Mouse (Mus musculus): ENCODE data around the gene Ugt1a6b. TPM values are rescaled to one million over a fixed set of nuclear protein-coding genes. Genes with fewer than 3 reads are reported as not detected.
"Not testable (repeated sequence)": the region's sequence is repeated elsewhere in the genome, so short reads cannot be mapped to it uniquely, and the experiment has no call there.

Gene Ugt1a6b
- polyA plus RNA-seq (2015; fragmentation: Nextera tagmentation; extraction: Ambion mirVana) = 0.15 TPM in 1 of 2 replicates, not detected in the other

GRCm38 (mm10) chr1:88103019-88103418 is at the start of gene Ugt1a6b:
TSS of gene Ugt1a6b (plus strand) at chr1:88103252.
- not testable (repeated sequence) for H3K4me1 ChIP-seq (replicated peaks); H3K9me3 ChIP-seq (replicated peaks); H3K27ac ChIP-seq; H3K4me2 ChIP-seq; H3K4me3 ChIP-seq; H3K27me3 ChIP-seq; H3K9ac ChIP-seq; ATAC-seq (replicated peaks; ENCODE audit: insufficient number of reproducible peaks, insufficient read depth, low FRiP score, low read depth); H3K36me3 ChIP-seq
- 58% methylated on average over 3 of the region's 3 CpGs for WGBS

- no peak for ATAC-seq (replicated peaks; ENCODE audit: insufficient number of reproducible peaks, insufficient read depth, low FRiP score, low read depth)
- Histone ChIP-seq H3K36me3 (no peaks in the 10 kb centered on the region), H3K27ac (no peak within 1 kb of the TSS), H3K9ac (no peak within 1 kb of the TSS), H3K4me2 (no peak within 1 kb of the TSS), H3K4me1 (replicated peaks) (no peaks in the 10 kb centered on the region), H3K4me3 (no peak within 1 kb of the TSS), H3K9me3 (replicated peaks) (no peaks in the 10 kb centered on the region), H3K27me3 (no peaks in the 10 kb centered on the region)
- 83% methylated on average over 1 of the region's 1 CpGs for WGBS
Observed at GRCm38 (mm10) chr1:88055088-88055487, 48.0 kb upstream of the Ugt1a6b start, which contains the start of gene Ugt1a10. TSS of gene Ugt1a10 (plus strand) at chr1:88055388.

DNA sequence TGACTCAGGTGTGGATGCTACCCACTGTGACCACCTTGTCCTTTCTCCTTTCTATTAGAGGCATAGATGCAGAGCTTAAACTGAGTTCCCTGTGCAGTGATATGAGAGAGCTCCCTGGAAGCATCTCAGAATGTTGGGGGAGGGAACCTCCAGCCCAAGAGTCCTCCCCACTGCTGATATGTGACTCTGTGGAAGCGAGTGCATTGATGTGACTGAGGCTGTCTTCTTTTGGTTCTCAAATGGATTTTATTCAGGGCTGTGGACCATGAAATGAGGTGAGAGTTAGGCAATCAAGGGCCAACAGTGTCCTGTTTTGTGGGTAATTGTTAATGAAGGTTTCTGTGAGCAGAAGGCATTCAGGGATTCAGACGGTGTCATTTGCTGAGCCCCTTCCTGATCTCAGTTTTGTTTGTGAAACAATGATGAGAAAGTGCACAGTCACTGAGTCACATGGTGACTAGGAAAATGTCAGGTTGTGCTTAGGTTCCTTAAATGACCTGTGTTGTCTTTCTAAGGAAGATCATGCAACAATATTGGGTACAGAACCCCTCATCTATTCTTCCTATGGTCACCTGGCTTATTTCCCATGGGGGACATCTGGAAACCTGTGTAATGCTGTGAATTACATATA is 36.5 kb upstream of the Ugt1a6b start:
- H3K27ac ChIP-seq; ATAC-seq (replicated peaks; ENCODE audit: insufficient number of reproducible peaks, insufficient read depth, low FRiP score, low read depth); H3K27me3 ChIP-seq; H3K4me2 ChIP-seq; H3K4me3 ChIP-seq; H3K9me3 ChIP-seq (replicated peaks); H3K4me1 ChIP-seq (replicated peaks); H3K9ac ChIP-seq; H3K36me3 ChIP-seq: not testable (repeated sequence)
- 71% methylated on average over 1 of the region's 2 CpGs for WGBS

DNA sequence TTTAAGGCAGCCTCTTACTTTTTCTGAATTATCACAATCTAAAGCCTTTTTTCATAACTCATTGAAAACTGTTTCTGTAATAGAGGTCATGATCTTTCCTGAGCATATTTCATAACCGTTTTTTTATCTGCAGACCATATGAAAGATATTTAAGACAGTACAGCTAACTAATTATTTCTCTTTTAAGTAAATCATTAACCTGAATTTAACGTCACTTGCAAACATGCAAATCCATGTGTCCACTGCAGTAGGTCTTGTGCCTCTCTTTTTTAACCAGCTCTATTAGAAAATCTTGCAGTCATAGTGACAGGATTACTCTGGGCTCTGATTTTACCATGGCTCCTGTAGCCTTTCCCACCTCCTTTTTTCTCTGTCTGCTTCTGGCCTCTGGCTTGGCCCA is 32.6 kb upstream of the Ugt1a6b start, which contains the start of gene Ugt1a9:
Gene Ugt1a9, plus strand, starts transcription at position 306 of the 400 bp plus-strand sequence.
- Histone ChIP-seq H3K36me3 (no peaks in the 10 kb centered on the region), H3K9me3 (replicated peaks) (no peaks in the 10 kb centered on the region), H3K9ac (no peak within 1 kb of the TSS), H3K4me2 (no peak within 1 kb of the TSS), H3K27me3 (no peaks in the 10 kb centered on the region), H3K4me1 (replicated peaks) (no peaks in the 10 kb centered on the region), H3K4me3 (no peak within 1 kb of the TSS), H3K27ac (no peak within 1 kb of the TSS)
- no peak for ATAC-seq (replicated peaks; ENCODE audit: insufficient number of reproducible peaks, insufficient read depth, low FRiP score, low read depth)
- 73% methylated on average over 2 of the region's 2 CpGs for WGBS

DNA sequence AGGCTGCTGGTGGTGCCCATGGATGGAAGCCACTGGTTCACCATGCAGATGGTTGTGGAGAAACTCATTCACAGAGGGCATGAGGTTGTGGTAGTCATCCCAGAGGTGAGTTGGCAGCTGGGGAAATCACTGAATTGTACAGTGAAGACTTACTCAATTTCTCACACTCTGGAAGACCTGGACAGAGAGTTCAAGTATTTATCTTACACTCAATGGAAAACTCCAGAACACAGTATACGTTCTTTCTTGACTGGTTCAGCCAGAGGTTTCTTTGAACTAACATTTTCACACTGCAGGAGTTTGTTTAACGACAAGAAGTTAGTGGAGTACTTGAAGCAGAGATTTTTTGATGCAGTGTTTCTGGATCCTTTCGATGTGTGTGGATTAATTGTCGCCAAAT is 32.1 kb upstream of the Ugt1a6b start:
- H3K9me3 ChIP-seq (replicated peaks) = no peaks in the 10 kb centered on the region
- ATAC-seq (replicated peaks; ENCODE audit: insufficient number of reproducible peaks, insufficient read depth, low FRiP score, low read depth) = no peak
- no peak overlapping the region for H3K27ac ChIP-seq
- H3K36me3 ChIP-seq = no peaks in the 10 kb centered on the region
- H3K4me1 ChIP-seq (replicated peaks) = no peaks in the 10 kb centered on the region
- H3K27me3 ChIP-seq = no peaks in the 10 kb centered on the region
- no peak overlapping the region for H3K4me3 ChIP-seq
- WGBS = 74% methylated on average over 4 of the region's 4 CpGs
- no peak overlapping the region for H3K9ac ChIP-seq
- H3K4me2 ChIP-seq = no peak overlapping the region

- Histone ChIP-seq H3K4me1 (replicated peaks) (no peaks in the 10 kb centered on the region), H3K27me3 (no peaks in the 10 kb centered on the region), H3K9ac (no peak overlapping the region), H3K36me3 (no peaks in the 10 kb centered on the region), H3K9me3 (replicated peaks) (no peaks in the 10 kb centered on the region), H3K27ac (no peak overlapping the region), H3K4me2 (no peak overlapping the region), H3K4me3 (no peak overlapping the region)
- ATAC-seq (replicated peaks; ENCODE audit: insufficient number of reproducible peaks, insufficient read depth, low FRiP score, low read depth) = no peak
- 80% methylated on average over 2 of the region's 2 CpGs for WGBS
Observed at GRCm38 (mm10) chr1:88074471-88074870, 28.6 kb upstream of the Ugt1a6b start.

DNA sequence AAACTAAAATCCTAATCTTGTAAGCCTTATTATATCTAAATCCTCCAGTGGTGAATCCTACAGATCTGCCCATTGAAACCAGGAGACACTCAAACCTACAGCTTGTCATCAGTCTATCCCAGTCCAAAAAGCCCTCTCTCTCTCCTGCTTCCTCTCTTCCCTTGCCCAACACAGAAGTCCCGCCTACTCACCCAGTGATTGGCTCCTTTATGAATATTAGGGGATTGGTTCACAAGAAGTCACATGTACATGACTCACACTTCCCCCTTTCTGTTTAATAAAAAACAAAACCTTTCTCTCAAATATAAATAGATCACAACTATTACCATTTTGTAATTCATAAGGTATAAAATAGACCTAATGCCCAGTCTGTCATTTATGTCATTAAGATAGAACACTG is 25.9 kb upstream of the Ugt1a6b start:
- H3K4me2 ChIP-seq = no peak overlapping the region
- H3K27me3 ChIP-seq = no peaks in the 10 kb centered on the region
- H3K9me3 ChIP-seq (replicated peaks) = no peaks in the 10 kb centered on the region
- 76% methylated on average over 1 of the region's 1 CpGs for WGBS
- no peak overlapping the region for H3K27ac ChIP-seq
- H3K36me3 ChIP-seq = no peaks in the 10 kb centered on the region
- ATAC-seq (replicated peaks; ENCODE audit: insufficient number of reproducible peaks, insufficient read depth, low FRiP score, low read depth) = no peak
- H3K9ac ChIP-seq = no peak overlapping the region
- no peaks in the 10 kb centered on the region for H3K4me1 ChIP-seq (replicated peaks)
- no peak overlapping the region for H3K4me3 ChIP-seq

DNA sequence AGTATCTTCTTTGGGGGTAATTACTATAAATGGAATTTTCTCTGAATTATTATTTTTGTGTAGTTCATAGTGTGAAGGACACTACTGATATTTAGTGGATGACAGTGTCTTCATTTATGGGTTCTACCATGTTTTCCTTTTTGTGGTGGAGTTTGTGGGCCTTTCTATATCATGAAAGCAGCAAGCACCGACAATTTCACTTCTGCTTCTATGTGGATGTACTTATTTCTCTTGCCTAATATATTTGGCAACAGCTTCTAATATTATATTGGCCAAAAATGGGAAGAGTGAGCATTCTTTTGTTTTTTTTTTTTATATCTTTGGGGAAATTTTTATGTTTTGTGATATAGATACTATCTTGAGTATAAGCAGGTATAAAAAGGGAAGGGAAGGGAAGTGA is 21.4 kb upstream of the Ugt1a6b start:
- Histone ChIP-seq H3K27ac (no peak overlapping the region), H3K27me3 (no peaks in the 10 kb centered on the region), H3K36me3 (no peaks in the 10 kb centered on the region), H3K4me2 (no peak overlapping the region), H3K9me3 (replicated peaks) (no peaks in the 10 kb centered on the region), H3K4me3 (no peak overlapping the region), H3K9ac (no peak overlapping the region), H3K4me1 (replicated peaks) (no peaks in the 10 kb centered on the region)
- ATAC-seq (replicated peaks; ENCODE audit: insufficient number of reproducible peaks, insufficient read depth, low FRiP score, low read depth) = no peak
- 84% methylated on average over 1 of the region's 1 CpGs for WGBS

DNA sequence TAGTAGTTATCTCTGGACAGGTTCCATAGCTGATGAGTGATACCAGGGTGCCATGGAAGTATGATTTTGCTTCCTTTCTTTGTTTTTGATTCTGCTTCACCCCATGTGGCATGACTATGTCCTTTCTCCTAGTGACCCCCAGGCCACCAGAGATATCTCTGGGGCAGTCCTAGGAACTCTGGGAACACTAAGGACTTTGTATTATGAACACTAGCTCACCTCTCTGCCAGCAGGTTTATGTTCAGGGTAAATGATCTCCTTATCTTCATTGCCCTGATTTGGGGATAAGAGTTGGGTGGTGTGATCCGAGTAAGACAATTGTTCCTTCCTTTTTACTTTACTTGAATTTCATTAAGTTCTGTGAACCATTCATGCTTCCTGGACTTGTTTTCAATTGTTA is 16.9 kb upstream of the Ugt1a6b start:
- H3K36me3 ChIP-seq = no peaks in the 10 kb centered on the region
- H3K9ac ChIP-seq = no peak overlapping the region
- no peak for ATAC-seq (replicated peaks; ENCODE audit: insufficient number of reproducible peaks, insufficient read depth, low FRiP score, low read depth)
- H3K4me3 ChIP-seq = no peak overlapping the region
- no peaks in the 10 kb centered on the region for H3K4me1 ChIP-seq (replicated peaks)
- WGBS = 47% methylated on average over 1 of the region's 1 CpGs
- no peak overlapping the region for H3K27ac ChIP-seq
- no peak overlapping the region for H3K4me2 ChIP-seq
- H3K9me3 ChIP-seq (replicated peaks) = no peaks in the 10 kb centered on the region
- no peaks in the 10 kb centered on the region for H3K27me3 ChIP-seq

- H3K27ac ChIP-seq = no peak within 1 kb of the TSS
- H3K9me3 ChIP-seq (replicated peaks) = no peaks in the 10 kb centered on the region
- 55% methylated on average over 3 of the region's 3 CpGs for WGBS
- H3K4me2 ChIP-seq = no peak within 1 kb of the TSS
- H3K4me1 ChIP-seq (replicated peaks) = no peaks in the 10 kb centered on the region
- no peak for ATAC-seq (replicated peaks; ENCODE audit: insufficient number of reproducible peaks, insufficient read depth, low FRiP score, low read depth)
- H3K4me3 ChIP-seq = no peak within 1 kb of the TSS
- no peaks in the 10 kb centered on the region for H3K27me3 ChIP-seq
- H3K9ac ChIP-seq = no peak within 1 kb of the TSS
- no peaks in the 10 kb centered on the region for H3K36me3 ChIP-seq
Observed at GRCm38 (mm10) chr1:88087513-88087912, 15.5 kb upstream of the Ugt1a6b start, which contains the start of gene Ugt1a8. TSS of gene Ugt1a8 (plus strand) at chr1:88087813.

DNA sequence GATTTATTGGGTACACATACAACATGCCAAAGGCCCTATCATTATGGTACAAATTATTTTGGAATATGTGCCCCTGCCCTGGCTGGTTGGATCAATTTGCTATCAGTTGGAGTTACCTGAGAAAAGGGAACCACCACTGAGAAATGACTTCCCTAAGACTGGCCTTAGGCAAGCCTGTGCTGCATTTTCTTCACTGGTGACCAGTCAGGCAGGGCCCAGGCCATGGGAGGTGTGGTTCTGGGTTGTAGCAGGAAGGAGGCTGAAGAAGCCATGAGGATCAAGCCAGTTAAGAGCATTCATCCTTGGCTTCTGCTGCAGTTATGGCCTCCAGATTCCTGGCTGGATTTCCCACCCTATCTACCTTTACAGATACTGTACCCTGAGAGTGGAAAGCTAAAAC is 10.7 kb upstream of the Ugt1a6b start:
- Histone ChIP-seq H3K9me3 (replicated peaks) (no peaks in the 10 kb centered on the region), H3K4me3 (no peak overlapping the region), H3K4me1 (replicated peaks) (0 out of 2 replicates have a peak, but pooled peaks cover 4% of the 10 kb centered on the region), H3K36me3 (no peaks in the 10 kb centered on the region), H3K27ac (no peak overlapping the region), H3K4me2 (no peak overlapping the region), H3K27me3 (no peaks in the 10 kb centered on the region), H3K9ac (no peak overlapping the region)
- ATAC-seq (replicated peaks; ENCODE audit: insufficient number of reproducible peaks, insufficient read depth, low FRiP score, low read depth) = no peak

- not testable (repeated sequence) for H3K9ac ChIP-seq; ATAC-seq (replicated peaks; ENCODE audit: insufficient number of reproducible peaks, insufficient read depth, low FRiP score, low read depth); H3K27me3 ChIP-seq; H3K9me3 ChIP-seq (replicated peaks); H3K4me3 ChIP-seq; H3K36me3 ChIP-seq; H3K4me1 ChIP-seq (replicated peaks); H3K4me2 ChIP-seq
- H3K27ac ChIP-seq = peak overlapping the region; percentile 52; the same call in 1 of the 2 replicates
- WGBS = 63% methylated on average over 3 of the region's 3 CpGs
Observed at GRCm38 (mm10) chr1:88094270-88094676, 8.8 kb upstream of the Ugt1a6b start.
